Mouse (Mus musculus): ENCODE results near the gene Trpm6. TPM values are rescaled to one million over a fixed set of nuclear protein-coding genes. Genes with fewer than 3 reads are reported as not detected.

The Trpm6 gene
- total and polyA plus RNA-seq, 3 experiments, result 0.01 TPM; not detected in 2

DNA sequence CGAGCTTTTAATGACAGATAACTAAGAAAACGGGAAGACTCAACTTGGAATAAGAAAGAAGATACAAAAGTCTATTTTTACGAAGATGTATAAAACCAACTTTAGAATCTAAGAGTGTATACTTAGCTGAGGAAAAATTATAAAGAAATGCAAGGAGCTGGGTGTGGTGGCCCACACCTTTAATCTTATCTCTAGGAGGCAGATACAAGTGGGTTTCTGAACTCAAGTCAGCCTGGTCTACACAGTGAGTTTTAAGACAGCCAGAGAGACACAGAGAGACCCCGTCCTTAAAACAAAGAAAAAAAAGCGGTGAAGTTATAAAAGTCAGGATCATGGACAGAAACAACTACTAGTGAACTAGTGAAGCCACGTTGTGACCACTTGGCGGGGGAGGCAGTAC is 10.6 kb upstream of the Trpm6 start (continued):
- no peak for TF ChIP-seq NELFE (IDR thresholded peaks at IDR 0.05; ENCODE audit: low read depth, low read length)

DNA sequence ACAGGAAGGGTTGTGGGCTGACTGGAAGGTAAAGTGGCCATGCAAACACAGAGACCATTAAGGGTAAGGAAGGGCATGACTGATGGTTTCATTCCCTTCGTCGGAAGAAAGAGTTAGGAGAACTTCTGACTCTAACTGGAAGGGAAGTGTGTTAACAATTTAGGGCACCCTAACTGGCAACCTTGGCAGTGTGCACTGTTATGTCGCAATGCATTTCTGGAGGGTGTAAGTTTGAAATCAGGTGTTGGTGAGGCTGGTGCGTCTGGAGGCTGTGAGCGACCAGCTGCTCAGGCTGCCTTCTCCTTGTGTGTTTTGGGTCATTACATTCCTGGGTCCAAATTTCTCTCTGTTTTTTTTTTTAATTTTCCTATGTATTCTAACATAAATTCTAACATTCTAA is 5.8 kb upstream of the Trpm6 start:
- H3K4me1 ChIP-seq (ENCODE audit: control insufficient read depth in 1 of 2, insufficient read depth in 2 of 2, low read length in 2 of 2), result peaks cover 0 to 4% of the 10 kb centered on the region in 2 experiments; a peak in 2 of 4 replicates
- peaks cover 0 to 7% of the 10 kb centered on the region in 2 experiments; a peak in 2 of 4 replicates for H3K36me3 ChIP-seq (ENCODE audit: control insufficient read depth in 1 of 2, insufficient read depth in 2 of 2, low read length in 2 of 2)
- no peaks in the 10 kb centered on the region for H3K9me3 ChIP-seq (replicated peaks; ENCODE audit: insufficient read depth, low read length)
- no peak overlapping the region for H3K4me3 ChIP-seq (ENCODE audit: control insufficient read depth in 1 of 2, insufficient read depth in 1 of 2, low read depth in 2 of 2, low read length in 2 of 2)
- H3K9ac ChIP-seq (ENCODE audit: control insufficient read depth, low read depth, low read length, poor library complexity, severe bottlenecking), result no peak overlapping the region
- H3K79me2 ChIP-seq (ENCODE audit: control insufficient read depth, insufficient read depth, low read length, poor library complexity), result no peaks in the 10 kb centered on the region
- no peak overlapping the region for H3K27ac ChIP-seq (ENCODE audit: control insufficient read depth, low read depth, low read length)
- no peak for DNase-seq (ENCODE audit: low read depth, low spot score)
- TF ChIP-seq SMC3 (IDR thresholded peaks at IDR 0.05; ENCODE audit: low read depth, low read length), result no peak
- TF ChIP-seq POLR2AphosphoS2 (IDR thresholded peaks at IDR 0.05; ENCODE audit: low read length), result no peak
- TF ChIP-seq RCOR1 (IDR thresholded peaks at IDR 0.05; ENCODE audit: low read depth, low read length), result no peak
- no peak for TF ChIP-seq CHD2 (IDR thresholded peaks at IDR 0.05; ENCODE audit: low read length)
- TF ChIP-seq HCFC1 (IDR thresholded peaks at IDR 0.05; ENCODE audit: low read depth, low read length), result no peak
- no peak for TF ChIP-seq ELF1 (IDR thresholded peaks at IDR 0.05; ENCODE audit: low read depth, low read length)
- TF ChIP-seq MAZ (IDR thresholded peaks at IDR 0.05; ENCODE audit: low read depth, low read length), result no peak
- no peak for TF ChIP-seq MAX (IDR thresholded peaks at IDR 0.05; ENCODE audit: low read length)
- TF ChIP-seq USF1 (IDR thresholded peaks at IDR 0.05; ENCODE audit: low read depth, low read length), result no peak
- no peak for TF ChIP-seq ETS1 (IDR thresholded peaks at IDR 0.05; ENCODE audit: low read depth, low read length)
- no peak for TF ChIP-seq TCF12 (IDR thresholded peaks at IDR 0.05; ENCODE audit: low read depth, low read length)
- H3K27me3 ChIP-seq (ENCODE audit: control insufficient read depth in 1 of 2, insufficient read depth in 2 of 2, low read length in 2 of 2), result no peaks in the 10 kb centered on the region

DNA sequence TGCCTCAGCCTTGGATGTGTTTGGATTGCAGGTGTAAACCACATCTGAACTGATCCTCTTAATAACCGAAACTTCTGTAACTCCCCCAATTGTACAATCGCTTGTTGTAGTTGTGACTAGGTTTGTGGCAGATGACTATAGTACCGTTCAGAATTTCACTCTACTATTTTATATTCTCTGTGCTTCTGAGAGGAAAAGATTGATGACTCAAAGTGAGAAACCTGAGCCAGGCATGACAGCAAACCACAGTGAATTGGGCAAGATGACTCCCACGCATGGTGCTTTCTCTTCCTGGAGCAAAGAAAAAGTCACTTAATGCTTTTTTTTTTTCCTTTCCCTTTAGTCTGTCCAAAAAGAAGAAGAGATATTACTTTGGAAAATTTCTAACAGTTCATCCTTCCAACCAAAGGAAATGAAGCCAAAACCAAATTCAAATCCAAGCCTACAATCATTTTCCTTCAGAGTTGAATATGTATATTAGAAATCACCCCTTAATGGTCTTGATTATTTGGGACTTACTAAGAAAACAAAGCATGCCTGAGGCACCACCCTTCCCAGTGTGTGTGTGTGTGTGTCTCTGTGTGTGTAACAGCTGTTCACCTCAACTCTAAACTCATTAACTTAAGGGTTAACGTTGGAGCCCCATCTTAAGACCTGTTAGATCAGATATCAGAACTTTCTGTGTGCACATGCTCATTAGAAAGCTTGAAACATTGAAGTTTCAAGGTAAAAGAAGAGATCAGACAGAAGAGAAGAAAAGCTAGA is 3.0 kb upstream of the Trpm6 start:
- TF ChIP-seq USF1 (IDR thresholded peaks at IDR 0.05; ENCODE audit: low read depth, low read length), result no peak
- TF ChIP-seq HCFC1 (IDR thresholded peaks at IDR 0.05; ENCODE audit: low read depth, low read length), result no peak
- TF ChIP-seq GATA1 (IDR thresholded peaks at IDR 0.05; ENCODE audit: low read depth, low read length), result no peak
- TF ChIP-seq ETS1 (IDR thresholded peaks at IDR 0.05; ENCODE audit: low read depth, low read length), result no peak
- TF ChIP-seq ZKSCAN1 (IDR thresholded peaks at IDR 0.05; ENCODE audit: low read depth, low read length), result no peak
- TF ChIP-seq GABPA (IDR thresholded peaks at IDR 0.05; ENCODE audit: low read depth, low read length), result no peak
- no peak for TF ChIP-seq ZNF384 (IDR thresholded peaks at IDR 0.05; ENCODE audit: low read depth, low read length)
- no peak for TF ChIP-seq MXI1 (IDR thresholded peaks at IDR 0.05; ENCODE audit: low read depth, low read length)
- H3K79me2 ChIP-seq (ENCODE audit: control insufficient read depth, insufficient read depth, low read length, poor library complexity), result no peaks in the 10 kb centered on the region
- H3K27me3 ChIP-seq (ENCODE audit: control insufficient read depth in 1 of 2, insufficient read depth in 2 of 2, low read length in 2 of 2), result no peaks in the 10 kb centered on the region
- H3K4me1 ChIP-seq (ENCODE audit: control insufficient read depth in 1 of 2, insufficient read depth in 2 of 2, low read length in 2 of 2), result no peaks in the 10 kb centered on the region
- H3K36me3 ChIP-seq (ENCODE audit: control insufficient read depth in 1 of 2, insufficient read depth in 2 of 2, low read length in 2 of 2), result no peaks in the 10 kb centered on the region
- no peak for DNase-seq (ENCODE audit: low read depth, low spot score)
- H3K9me3 ChIP-seq (replicated peaks; ENCODE audit: insufficient read depth, low read length), result no peaks in the 10 kb centered on the region
- H3K9ac ChIP-seq (ENCODE audit: control insufficient read depth, low read depth, low read length, poor library complexity, severe bottlenecking), result no peak overlapping the region
- no peak overlapping the region for H3K4me3 ChIP-seq (ENCODE audit: control insufficient read depth in 1 of 2, insufficient read depth in 1 of 2, low read depth in 2 of 2, low read length in 2 of 2)
- H3K27ac ChIP-seq (ENCODE audit: control insufficient read depth, low read depth, low read length), result no peak overlapping the region
